Mouse (Mus musculus): ENCODE data around the gene Cerkl. TPM values are rescaled to one million over a fixed set of nuclear protein-coding genes. Genes with fewer than 3 reads are reported as not detected.

Cerkl gene
- polyA plus RNA-seq, 1 experiment from 2014 or later = not detected

DNA sequence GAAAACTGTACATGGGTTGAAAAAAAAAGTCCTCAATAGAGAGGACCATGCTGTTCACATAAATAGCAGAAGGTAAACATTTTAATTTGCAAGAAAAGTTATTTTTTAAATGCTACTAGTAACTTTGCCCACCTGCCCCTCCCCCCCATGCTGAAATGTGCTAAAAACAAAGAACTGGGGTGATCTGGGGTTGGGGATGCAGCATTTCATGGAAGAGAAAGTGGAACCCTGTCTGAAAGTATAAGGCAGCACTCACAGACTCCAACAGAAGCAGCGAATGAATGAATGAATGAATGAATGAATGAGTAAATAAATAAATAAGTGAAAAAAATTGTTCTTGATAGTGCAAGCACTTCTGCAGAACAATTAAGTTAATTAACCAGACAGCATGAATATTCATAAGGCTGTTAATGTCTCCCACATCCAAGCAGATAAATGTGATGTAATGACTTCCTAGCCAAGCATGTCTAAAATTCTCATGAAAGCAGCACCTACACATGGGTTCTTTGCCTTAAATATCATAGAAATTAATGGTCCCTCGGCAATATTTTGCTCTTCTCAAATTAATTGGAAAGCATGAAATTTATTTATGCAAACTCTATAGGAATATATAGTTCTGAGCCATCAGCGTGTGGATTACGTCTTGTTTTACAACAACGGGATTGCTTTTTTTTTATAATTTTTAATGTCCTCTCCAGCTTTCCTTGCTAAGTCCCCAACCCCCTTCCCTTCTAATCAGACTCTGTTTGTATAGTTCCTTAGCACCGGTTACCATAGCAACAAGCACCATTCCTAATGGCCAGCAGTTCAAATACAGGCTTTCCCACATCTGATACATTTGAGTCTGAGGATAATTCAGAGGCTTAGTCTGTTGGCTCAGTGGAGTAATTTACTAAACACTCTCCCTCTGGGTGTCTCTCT lies 105.1 kb downstream of the Cerkl start:
- H3K4me2 ChIP-seq = no peak overlapping the region

DNA sequence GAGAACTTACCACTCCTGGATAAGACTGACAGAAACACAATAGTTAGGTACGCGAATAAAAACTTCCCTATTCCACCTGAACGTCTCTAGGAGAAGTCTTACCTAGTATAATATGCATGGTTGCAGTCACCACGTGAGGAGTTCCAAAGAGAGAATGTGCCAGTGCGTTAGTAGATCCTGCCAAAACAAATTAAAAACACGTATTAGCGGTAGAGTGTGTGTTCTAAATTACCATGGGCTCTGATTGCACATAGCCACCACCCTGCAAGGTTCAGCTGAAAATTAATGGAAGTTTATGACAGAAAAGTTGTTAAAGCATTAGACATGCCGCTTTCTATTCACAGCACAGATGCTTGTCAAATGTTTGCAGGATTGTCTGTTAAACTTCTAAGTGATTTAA lies 113.5 kb downstream of the Cerkl start:
- Histone ChIP-seq H3K27me3 (replicated peaks) (no peaks in the 10 kb centered on the region), H3K9me3 (replicated peaks) (no peaks in the 10 kb centered on the region), H3K4me2 (no peak overlapping the region), H3K4me3 (no peak overlapping the region), H3K9ac (no peak overlapping the region), H3K27ac (ENCODE audit: poor library complexity, severe bottlenecking) (no peak overlapping the region), H3K4me1 (replicated peaks) (no peaks in the 10 kb centered on the region), H3K36me3 (no peaks in the 10 kb centered on the region)
- 82% methylated on average over 8 of the region's 8 CpGs for WGBS
- ATAC-seq (ENCODE audit: insufficient number of reproducible peaks, low FRiP score) = no peak

More for the DNA sequence above, 105.1 kb downstream of the Cerkl start:
- ATAC-seq (ENCODE audit: insufficient number of reproducible peaks, low FRiP score) = no peak
- Histone ChIP-seq H3K36me3 (no peaks in the 10 kb centered on the region), H3K4me3 (no peak overlapping the region), H3K27me3 (replicated peaks) (no peaks in the 10 kb centered on the region), H3K4me1 (replicated peaks) (no peaks in the 10 kb centered on the region), H3K9ac (no peak overlapping the region), H3K9me3 (replicated peaks) (no peaks in the 10 kb centered on the region), H3K27ac (ENCODE audit: poor library complexity, severe bottlenecking) (no peak overlapping the region)
- 79% methylated on average over 6 of the region's 6 CpGs for WGBS

DNA sequence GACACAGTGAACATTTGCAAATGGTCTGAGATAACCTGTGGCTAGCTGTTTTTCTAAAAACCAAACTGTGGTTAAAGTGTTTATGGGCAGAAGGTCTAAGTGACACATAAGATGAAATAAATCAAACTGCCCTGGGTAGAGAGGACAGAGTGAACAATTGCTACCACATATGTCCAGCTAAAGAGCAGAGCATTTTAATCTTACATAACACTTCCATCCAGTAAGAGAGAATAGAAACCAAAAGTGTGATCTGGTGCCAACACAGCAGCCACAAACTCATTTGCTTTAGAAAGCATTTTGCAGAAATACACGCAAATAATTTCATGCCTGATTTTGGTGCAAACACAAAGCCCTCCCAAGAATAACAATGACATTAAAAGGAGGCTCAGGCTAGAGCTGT lies 117.6 kb downstream of the Cerkl start:
- Histone ChIP-seq H3K4me2 (no peak overlapping the region), H3K4me1 (replicated peaks) (no peaks in the 10 kb centered on the region), H3K9ac (no peak overlapping the region), H3K27me3 (replicated peaks) (no peaks in the 10 kb centered on the region), H3K36me3 (no peaks in the 10 kb centered on the region), H3K9me3 (replicated peaks) (no peaks in the 10 kb centered on the region), H3K4me3 (no peak overlapping the region), H3K27ac (ENCODE audit: poor library complexity, severe bottlenecking) (no peak overlapping the region)
- WGBS = 80% methylated on average over 1 of the region's 1 CpGs
- ATAC-seq (ENCODE audit: insufficient number of reproducible peaks, low FRiP score) = no peak

DNA sequence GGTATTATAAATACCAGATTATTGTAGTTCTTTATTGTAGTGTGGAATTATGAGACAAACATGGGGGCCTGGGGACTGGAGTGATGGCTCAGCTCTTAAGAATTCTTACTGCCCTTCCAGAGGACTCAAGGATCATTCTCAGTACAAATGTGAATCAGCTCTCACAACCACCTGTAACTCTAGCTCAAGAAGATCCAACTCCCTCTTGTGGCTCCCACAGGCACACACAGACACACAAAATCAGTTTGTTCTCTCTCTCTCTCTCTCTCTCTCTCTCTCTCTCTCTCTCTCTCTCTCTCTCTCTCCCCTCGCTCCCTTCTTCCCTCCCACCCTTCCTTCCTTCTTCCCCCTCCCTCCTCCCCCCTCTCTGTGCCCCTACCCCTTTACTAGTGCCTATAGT lies 120.4 kb downstream of the Cerkl start:
- Histone ChIP-seq H3K27me3 (replicated peaks) (no peaks in the 10 kb centered on the region), H3K4me2 (no peak overlapping the region), H3K36me3 (no peaks in the 10 kb centered on the region), H3K9me3 (replicated peaks) (no peaks in the 10 kb centered on the region), H3K27ac (ENCODE audit: poor library complexity, severe bottlenecking) (no peak overlapping the region), H3K4me1 (replicated peaks) (no peaks in the 10 kb centered on the region), H3K9ac (no peak overlapping the region), H3K4me3 (no peak overlapping the region)
- no peak for ATAC-seq (ENCODE audit: insufficient number of reproducible peaks, low FRiP score)
- WGBS = 47% methylated on average over 1 of the region's 1 CpGs

DNA sequence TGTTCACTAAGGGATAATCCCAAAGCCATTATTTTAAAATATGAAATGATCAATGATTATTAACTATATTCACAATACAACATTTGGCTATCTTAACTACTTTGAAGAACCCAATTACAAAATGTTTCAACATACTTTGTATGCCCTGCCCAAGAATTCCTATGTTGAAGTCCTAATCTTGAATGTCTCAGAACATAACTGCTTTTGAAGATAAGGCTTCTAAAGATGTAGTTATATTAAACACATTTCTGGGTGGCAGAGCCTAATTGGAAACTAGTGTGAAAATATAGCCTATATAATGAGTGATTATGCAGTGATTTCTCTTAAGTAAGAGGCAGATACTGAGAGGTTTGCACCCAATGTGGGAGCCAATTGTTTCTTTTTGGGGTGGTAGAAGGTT lies 121.9 kb downstream of the Cerkl start:
- H3K4me1 ChIP-seq (replicated peaks) = no peaks in the 10 kb centered on the region
- no peak overlapping the region for H3K4me2 ChIP-seq
- H3K27me3 ChIP-seq (replicated peaks) = no peaks in the 10 kb centered on the region
- no peak for ATAC-seq (ENCODE audit: insufficient number of reproducible peaks, low FRiP score)
- H3K36me3 ChIP-seq = no peaks in the 10 kb centered on the region
- H3K4me3 ChIP-seq = no peak overlapping the region
- H3K27ac ChIP-seq (ENCODE audit: poor library complexity, severe bottlenecking) = no peak overlapping the region
- H3K9ac ChIP-seq = no peak overlapping the region
- no peaks in the 10 kb centered on the region for H3K9me3 ChIP-seq (replicated peaks)

DNA sequence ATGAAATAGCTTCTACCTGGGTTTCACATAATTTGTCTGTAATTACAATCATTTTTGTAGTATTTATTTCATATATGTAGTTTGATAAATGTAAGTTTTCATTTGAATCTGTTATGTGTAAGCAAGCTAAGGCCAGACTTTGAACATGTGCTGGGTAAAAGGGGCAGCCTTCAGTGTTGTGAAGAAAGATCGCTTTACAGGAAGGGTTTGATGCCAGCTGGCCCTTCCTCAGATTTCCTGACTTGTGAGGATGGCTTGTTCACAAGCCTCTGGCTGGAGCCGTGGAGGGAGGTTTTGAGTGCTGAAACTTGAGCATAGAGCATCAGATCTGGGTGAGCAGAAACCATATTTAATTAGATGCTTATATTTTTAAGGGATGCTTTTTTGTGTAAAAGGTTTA lies 128.5 kb downstream of the Cerkl start:
- H3K4me3 ChIP-seq = no peak overlapping the region
- H3K9me3 ChIP-seq (replicated peaks) = no peaks in the 10 kb centered on the region
- no peak overlapping the region for H3K27ac ChIP-seq (ENCODE audit: poor library complexity, severe bottlenecking)
- no peak overlapping the region for H3K4me2 ChIP-seq
- ATAC-seq (ENCODE audit: insufficient number of reproducible peaks, low FRiP score) = no peak
- WGBS = 61% methylated on average over 2 of the region's 2 CpGs
- H3K27me3 ChIP-seq (replicated peaks) = no peaks in the 10 kb centered on the region
- no peaks in the 10 kb centered on the region; the same call in 1 of the 2 replicates for H3K36me3 ChIP-seq
- no peak overlapping the region for H3K9ac ChIP-seq
- H3K4me1 ChIP-seq (replicated peaks) = no peaks in the 10 kb centered on the region

DNA sequence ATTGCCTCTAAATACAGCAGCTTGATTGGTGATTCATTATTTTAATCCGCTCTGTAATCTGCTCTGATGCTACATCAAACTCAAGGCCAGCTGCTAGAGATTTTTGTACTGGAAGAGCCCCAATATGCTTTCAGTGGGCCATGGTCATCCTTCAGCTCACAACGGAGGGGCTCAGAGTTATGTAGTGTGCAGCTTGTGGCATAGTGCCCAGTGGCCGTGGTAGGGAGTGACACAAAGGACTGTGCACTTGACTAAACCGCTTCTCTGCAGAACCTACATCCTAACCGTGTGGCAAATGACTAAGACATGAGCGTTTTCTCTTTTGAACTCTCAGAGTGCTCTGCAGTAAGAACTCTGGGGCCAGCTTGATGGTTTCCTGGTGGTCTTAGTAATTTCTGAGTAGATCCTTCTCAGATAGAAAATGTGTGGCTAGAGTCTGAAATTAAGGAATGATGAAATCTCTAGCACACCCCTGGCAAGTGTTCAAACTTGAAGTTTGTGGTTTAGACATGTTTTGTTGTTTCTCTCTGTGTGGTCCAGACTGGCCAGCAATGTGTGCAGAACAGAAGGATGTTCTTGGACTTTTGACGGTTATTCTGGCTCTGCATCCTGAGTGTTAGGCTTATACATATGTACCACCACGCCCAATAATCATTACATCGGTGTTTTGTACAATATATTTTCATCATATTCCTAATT lies 140.3 kb downstream of the Cerkl start:
- no peak overlapping the region for H3K27ac ChIP-seq (ENCODE audit: poor library complexity, severe bottlenecking)
- H3K36me3 ChIP-seq = 0 out of 2 replicates have a peak, but pooled peaks cover 3% of the 10 kb centered on the region
- WGBS = 88% methylated on average over 9 of the region's 9 CpGs
- H3K4me3 ChIP-seq = no peak overlapping the region
- no peaks in the 10 kb centered on the region; the same call in 1 of the 2 replicates for H3K9me3 ChIP-seq (replicated peaks)
- no peak overlapping the region for H3K4me2 ChIP-seq
- H3K9ac ChIP-seq = no peak overlapping the region
- no peak for ATAC-seq (ENCODE audit: insufficient number of reproducible peaks, low FRiP score)
- H3K27me3 ChIP-seq (replicated peaks) = no peaks in the 10 kb centered on the region
- H3K4me1 ChIP-seq (replicated peaks) = no peaks in the 10 kb centered on the region

DNA sequence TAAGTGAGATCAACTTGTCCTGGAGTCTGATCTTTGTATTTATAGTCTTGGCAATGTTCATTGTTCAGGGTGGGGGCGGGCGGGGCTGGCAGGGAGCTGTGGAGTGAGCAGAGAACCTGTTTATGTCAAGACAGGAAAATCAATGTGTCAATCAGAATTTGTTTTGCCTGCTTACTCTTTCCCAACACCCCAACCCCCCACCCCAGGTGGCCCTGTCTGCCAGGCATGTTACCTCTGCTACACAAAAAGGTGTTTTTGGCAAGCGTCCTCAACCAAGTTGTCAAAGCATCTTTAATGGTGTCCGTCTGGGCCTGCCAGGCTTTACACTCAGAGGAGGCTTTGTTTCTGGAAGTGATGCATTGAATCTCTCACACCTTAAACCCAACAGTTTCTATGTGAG lies 141.5 kb downstream of the Cerkl start:
- no peak for ATAC-seq (ENCODE audit: insufficient number of reproducible peaks, low FRiP score)
- Histone ChIP-seq H3K9me3 (replicated peaks) (no peaks in the 10 kb centered on the region; the same call in 1 of the 2 replicates), H3K4me3 (no peak overlapping the region), H3K36me3 (0 out of 2 replicates have a peak, but pooled peaks cover 3% of the 10 kb centered on the region), H3K27ac (ENCODE audit: poor library complexity, severe bottlenecking) (no peak overlapping the region), H3K27me3 (replicated peaks) (no peaks in the 10 kb centered on the region), H3K4me2 (no peak overlapping the region), H3K9ac (no peak overlapping the region), H3K4me1 (replicated peaks) (no peaks in the 10 kb centered on the region)
- WGBS = 75% methylated on average over 4 of the region's 4 CpGs

DNA sequence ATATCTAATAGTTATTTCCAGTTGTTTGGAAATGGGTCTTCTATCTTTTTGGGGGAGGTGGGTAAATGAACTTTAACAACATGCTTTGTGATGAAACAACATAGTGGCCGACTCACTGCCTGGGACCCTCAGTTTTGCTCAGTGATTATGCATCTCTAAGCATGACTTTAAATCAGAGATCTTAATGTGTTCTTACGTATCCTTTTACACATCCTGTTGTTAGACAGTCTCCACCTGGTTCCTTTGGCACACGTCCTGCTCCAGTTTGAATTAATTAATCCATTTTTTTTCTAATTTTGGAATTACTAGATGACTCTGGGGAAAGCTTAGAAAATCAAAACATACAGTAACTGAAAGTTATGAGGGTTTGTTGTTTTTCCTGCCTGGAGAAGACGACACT lies 144.1 kb downstream of the Cerkl start:
- H3K27me3 ChIP-seq (replicated peaks) = no peaks in the 10 kb centered on the region
- no peak overlapping the region for H3K4me3 ChIP-seq
- ATAC-seq (ENCODE audit: insufficient number of reproducible peaks, low FRiP score) = no peak
- no peaks in the 10 kb centered on the region for H3K9me3 ChIP-seq (replicated peaks)
- no peak overlapping the region for H3K27ac ChIP-seq (ENCODE audit: poor library complexity, severe bottlenecking)
- no peaks in the 10 kb centered on the region for H3K36me3 ChIP-seq
- H3K9ac ChIP-seq = no peak overlapping the region
- H3K4me2 ChIP-seq = no peak overlapping the region
- H3K4me1 ChIP-seq (replicated peaks) = no peaks in the 10 kb centered on the region
- 82% methylated on average over 4 of the region's 4 CpGs for WGBS

DNA sequence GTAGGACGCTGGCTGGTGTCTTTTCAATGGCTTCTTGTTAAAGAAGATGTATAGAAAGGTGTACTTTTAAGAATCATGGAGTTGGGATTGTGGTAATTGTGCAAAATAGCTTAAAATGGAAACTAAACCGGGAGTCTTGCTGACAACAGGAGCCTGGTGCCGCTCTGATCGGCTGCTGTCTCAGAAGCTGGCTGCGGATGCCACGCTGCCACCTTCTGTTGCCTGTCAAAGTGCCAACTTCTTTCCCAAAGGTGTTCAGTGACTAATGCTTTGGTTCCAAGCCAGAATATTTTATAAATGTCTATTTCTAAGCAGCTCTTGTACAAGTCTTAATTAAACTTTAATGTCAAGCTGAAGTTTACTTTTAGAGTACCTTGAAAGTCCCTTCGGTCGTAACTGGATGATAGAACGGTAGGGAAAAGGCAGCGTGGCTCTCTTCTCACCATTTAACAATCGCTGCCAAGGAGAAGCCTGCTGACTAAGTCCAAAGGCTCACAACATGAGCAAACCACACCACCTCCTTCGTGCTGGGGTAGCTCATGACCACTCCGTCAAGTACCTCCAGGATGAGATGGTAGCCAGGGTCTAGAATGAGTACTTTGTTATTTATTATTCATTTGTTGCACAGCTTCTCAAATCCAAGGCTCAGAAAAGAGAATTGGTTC lies 147.0 kb downstream of the Cerkl start:
- H3K4me3 ChIP-seq = no peak overlapping the region

DNA sequence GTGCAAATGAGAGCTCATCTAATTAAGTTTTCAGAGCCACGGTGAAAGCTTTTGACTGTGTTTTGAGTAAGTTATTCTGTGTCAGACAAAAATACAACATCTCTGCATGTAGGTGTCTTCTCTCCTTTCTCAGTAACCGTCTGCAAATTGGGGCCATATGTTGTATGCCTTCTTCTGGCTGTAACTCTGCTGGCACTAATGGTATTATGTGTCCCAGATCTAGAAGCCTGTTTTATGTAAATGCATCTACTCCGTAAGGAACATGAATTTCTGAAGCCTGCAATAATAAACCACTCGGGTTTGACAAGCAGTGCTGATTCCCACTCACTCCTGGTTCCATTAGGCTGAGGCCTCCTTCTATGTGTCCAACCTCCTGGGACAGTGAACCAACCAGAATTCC lies 149.0 kb downstream of the Cerkl start:
- H3K36me3 ChIP-seq = no peaks in the 10 kb centered on the region; the same call in 1 of the 2 replicates
- H3K4me1 ChIP-seq (replicated peaks) = no peaks in the 10 kb centered on the region
- no peak overlapping the region for H3K4me3 ChIP-seq
- 75% methylated on average over 4 of the region's 4 CpGs for WGBS
- H3K9me3 ChIP-seq (replicated peaks) = no peaks in the 10 kb centered on the region
- H3K27ac ChIP-seq (ENCODE audit: poor library complexity, severe bottlenecking) = no peak overlapping the region
- ATAC-seq (ENCODE audit: insufficient number of reproducible peaks, low FRiP score) = no peak
- H3K9ac ChIP-seq = no peak overlapping the region
- no peaks in the 10 kb centered on the region for H3K27me3 ChIP-seq (replicated peaks)
- no peak overlapping the region for H3K4me2 ChIP-seq

More for the DNA sequence above, 147.0 kb downstream of the Cerkl start:
- H3K9me3 ChIP-seq (replicated peaks) = no peaks in the 10 kb centered on the region
- 87% methylated on average over 13 of the region's 13 CpGs for WGBS
- H3K9ac ChIP-seq = no peak overlapping the region
- no peaks in the 10 kb centered on the region for H3K4me1 ChIP-seq (replicated peaks)
- no peak overlapping the region for H3K27ac ChIP-seq (ENCODE audit: poor library complexity, severe bottlenecking)
- no peak for ATAC-seq (ENCODE audit: insufficient number of reproducible peaks, low FRiP score)
- no peaks in the 10 kb centered on the region for H3K27me3 ChIP-seq (replicated peaks)
- H3K4me2 ChIP-seq = no peak overlapping the region
- H3K36me3 ChIP-seq = no peaks in the 10 kb centered on the region; the same call in 1 of the 2 replicates
